Comparison of ENCODE assay signal across 9 mouse cellular contexts in genomic region chr15:86032811-86033190, GRCm38 (mm10). TPM values are rescaled to one million over a fixed set of nuclear protein-coding genes. Genes with fewer than 3 reads are reported as not detected.
DNase-seq lines count a peak whose midpoint lies in the region; ATAC-seq and TF ChIP-seq lines count a peak whose summit lies in the region.
"Had no signal": no experiment of that assay in that cellular context is flagged by ENCODE, and none has a peak within 500 bp of the region (broad histone marks: within the 10 kb centered on the region; RNA-seq: fewer than 3 reads in every experiment).

No protein-coding gene starts in this region.

- peak overlapping the region; percentile 86 for H3K4me2 ChIP-seq in hindbrain, embryonic 14.5 days (replicated peaks)
- peak overlapping the region; percentile 15; the same call in 1 of the 2 replicates for H3K4me2 ChIP-seq in liver, embryonic 14.5 days (ENCODE audit: low read depth)

- TF ChIP-seq EP300 in liver, embryonic 14.5 days (IDR thresholded peaks at IDR 0.05; ENCODE audit: low read depth): no peak

- peaks cover 5% of the 10 kb centered on the region; the same call in 1 of the 2 replicates for H3K9me3 ChIP-seq in hindbrain, embryonic 14.5 days (ENCODE audit: control insufficient read depth, low read length)
- H3K9me3 ChIP-seq in liver, embryonic 14.5 days (ENCODE audit: control insufficient read depth, low read length): no peaks in the 10 kb centered on the region

- no peak overlapping the region for H3K27ac ChIP-seq in hindbrain, embryonic 14.5 days
- no peak overlapping the region for H3K27ac ChIP-seq in liver, embryonic 14.5 days

- peaks cover 35% of the 10 kb centered on the region for H3K27me3 ChIP-seq in hindbrain, embryonic 14.5 days (ENCODE audit: control insufficient read depth, insufficient read depth, low read length)
- H3K27me3 ChIP-seq in liver, embryonic 14.5 days (ENCODE audit: control insufficient read depth, insufficient read depth, low read length): peaks cover 41% of the 10 kb centered on the region

- WGBS in hindbrain, embryonic 14.5 days: 2% methylated on average over 38 of the region's 38 CpGs
- 3% methylated on average over 38 of the region's 38 CpGs for WGBS in liver, embryonic 14.5 days (ENCODE audit: insufficient replicate concordance)

- ATAC-seq in hindbrain, embryonic 14.5 days (ENCODE audit: low FRiP score): no peak
- no peak for ATAC-seq in liver, embryonic 14.5 days (ENCODE audit: insufficient read depth)

- H3K36me3 ChIP-seq in hindbrain, embryonic 14.5 days (replicated peaks; ENCODE audit: control insufficient read depth, insufficient read depth): no peaks in the 10 kb centered on the region
- no peaks in the 10 kb centered on the region for H3K36me3 ChIP-seq in liver, embryonic 14.5 days (replicated peaks; ENCODE audit: control insufficient read depth, insufficient read depth, low read depth)

- TF ChIP-seq CTCF in liver, embryonic 14.5 days (IDR thresholded peaks at IDR 0.05; ENCODE audit: low read depth): peak; percentile 65

- peak overlapping the region; percentile 46; the same call in 1 of the 2 replicates for H3K9ac ChIP-seq in hindbrain, embryonic 14.5 days
- H3K9ac ChIP-seq in liver, embryonic 14.5 days (replicated peaks): no peak overlapping the region

- H3K4me1 ChIP-seq in hindbrain, embryonic 14.5 days (replicated peaks; ENCODE audit: control insufficient read depth, insufficient read depth, low read length): peaks cover 23% of the 10 kb centered on the region
- H3K4me1 ChIP-seq in liver, embryonic 14.5 days (replicated peaks; ENCODE audit: control insufficient read depth in 2 of 2, insufficient read depth in 2 of 2, low read length in 1 of 2): no peaks in the 10 kb centered on the region

- peak; percentile 62 for DNase-seq in kidney, adult 11 months
- DNase-seq in kidney, adult 18-20 months: no peak
- peak; percentile 78 for DNase-seq in embryo, embryonic 11 days
- peak; percentile 71 for DNase-seq in hindbrain, embryonic 14.5 days (ENCODE audit: low spot score)
- no peak for DNase-seq in liver, embryonic 14.5 days (ENCODE audit: low read depth in 3 of 3, low spot score in 3 of 3)
- DNase-seq in neural tube, embryonic 10.5 days (ENCODE audit: extremely low spot score, low spot score): peak; percentile 75
- no peak for DNase-seq in cerebellum, adult 11-12 months
- DNase-seq in urinary bladder, postnatal 36 days (ENCODE audit: low spot score in 2 of 2): no peak

- peak overlapping the region; percentile 47 for H3K4me3 ChIP-seq in hindbrain, embryonic 14.5 days (replicated peaks; ENCODE audit: low read length)
- peak overlapping the region in 1 of 2 experiments; percentile 41; a peak in 2 of 4 replicates for H3K4me3 ChIP-seq in liver, embryonic 14.5 days (ENCODE audit: insufficient read depth in 1 of 2, low read depth in 2 of 2, low read length in 2 of 2)
- H3K4me3 ChIP-seq: myocyte had no signal

RNA-seq across cellular contexts. Expression of gene Celsr1, which starts 0.8 kb away (rescaled TPM):
- polyA plus RNA-seq in hindbrain, embryonic 14.5 days (2014; fragmentation: Nextera tagmentation; extraction: Ambion mirVana): 2.4 and 2.7 TPM in 2 replicates
- polyA plus RNA-seq in liver, embryonic 14.5 days (2012; rRNA removed): 0.11 and 0.12 TPM in 2 replicates
- 0.06 and 0.09 TPM in 2 replicates for polyA plus RNA-seq in liver, embryonic 14.5 days (2014; fragmentation: Nextera tagmentation; extraction: Ambion mirVana)

RNA-seq across cellular contexts. Expression of gene Gramd4, which starts 24.7 kb away (rescaled TPM):
- 22.2 and 24.9 TPM in 2 replicates for polyA plus RNA-seq in hindbrain, embryonic 14.5 days (2014; fragmentation: Nextera tagmentation; extraction: Ambion mirVana)
- 6.1 and 7.5 TPM in 2 replicates for polyA plus RNA-seq in liver, embryonic 14.5 days (2012; rRNA removed)
- 2.5 and 4.0 TPM in 2 replicates for polyA plus RNA-seq in liver, embryonic 14.5 days (2014; fragmentation: Nextera tagmentation; extraction: Ambion mirVana)

Comparison
In these comparisons a context has a peak if more than half of its experiments do, and no peak if none do; other contexts are left out.
1. DNase-seq: peak in kidney, adult 11 months (single experiment), embryo, embryonic 11 days (single experiment), hindbrain, embryonic 14.5 days (single experiment) and neural tube, embryonic 10.5 days (single experiment); none in kidney, adult 18-20 months (single experiment), liver, embryonic 14.5 days (0 of 3), cerebellum, adult 11-12 months (single experiment) and urinary bladder, postnatal 36 days (0 of 2).